Mouse (Mus musculus) T-cell, adult 2 months (primary cell): Measurements from ENCODE around the gene Sowahb.

ENCODE experiments used
- DNase-seq: peaks from one replicate; pipeline ENCODE4 v3.0.0; 2022; ENCODE audit warnings: low spot score

Sowahb gene

GRCm38 (mm10) chr5:93002615-93003014 is 42.2 kb downstream of the Sowahb start:
- no peak for DNase-seq

- no peak for DNase-seq
Observed at GRCm38 (mm10) chr5:93000774-93001757, 43.8 kb downstream of the Sowahb start.

- DNase-seq: no peak
Observed at GRCm38 (mm10) chr5:93000060-93000459, 44.8 kb downstream of the Sowahb start.

GRCm38 (mm10) chr5:92998494-92999016 is 46.3 kb downstream of the Sowahb start:
- no peak for DNase-seq

- DNase-seq: no peak
Observed at GRCm38 (mm10) chr5:92997428-92998120, 47.2 kb downstream of the Sowahb start.

GRCm38 (mm10) chr5:92994861-92995260 is 50.0 kb downstream of the Sowahb start:
- DNase-seq: no peak

- no peak for DNase-seq
Observed at GRCm38 (mm10) chr5:92994309-92994708, 50.5 kb downstream of the Sowahb start.

GRCm38 (mm10) chr5:92992106-92992505 is 52.7 kb downstream of the Sowahb start:
- no peak for DNase-seq
